Mouse (Mus musculus) layer of hippocampus, adult 2 months (tissue): ENCODE results near the gene Cuedc2. TPM values are rescaled to one million over a fixed set of nuclear protein-coding genes. Genes with fewer than 3 reads are reported as not detected.

ENCODE experiments used
- DNase-seq, 2 experiments: peaks; one replicate each; pipeline ENCODE4 v3.0.0; 2022; ENCODE audit warnings: low spot score in 2 of 2
- H3K27ac ChIP-seq: fragments of 200-600 bp; 2 replicates; pipeline ENCODE4 v1.8.1; 2022
- H3K4me3 ChIP-seq: fragments of 200-600 bp; 2 replicates; pipeline ENCODE4 v1.8.1; 2022; ENCODE audit warnings: mild to moderate bottlenecking
- CTCF ChIP-seq: fragments of 200-600 bp; conservative IDR thresholded peaks from 2 replicates; pipeline ENCODE4 v1.8.1; 2022; ENCODE audit warnings: antibody characterized with exemption, mild to moderate bottlenecking, moderate library complexity
- total RNA-seq, 2 experiments: library from RNA; stranded (reverse); gene quantifications; 2 replicates each; pipeline ENCODE4 v1.2.3; 2021

The Cuedc2 gene
- total RNA-seq, 2 experiments from 2014 or later, result 171 to 178 TPM

- no peak for TF ChIP-seq CTCF
- H3K4me3 ChIP-seq, result no peak overlapping the region
- no peak overlapping the region for H3K27ac ChIP-seq
- DNase-seq, result peak in 1 of 2 experiments; percentile 9
Observed at GRCm38 (mm10) chr19:46314872-46315742, 23.4 kb downstream of the Cuedc2 start.

- no peak overlapping the region for H3K27ac ChIP-seq
- no peak for DNase-seq
- H3K4me3 ChIP-seq, result no peak overlapping the region
- TF ChIP-seq CTCF, result no peak
Observed at GRCm38 (mm10) chr19:46314151-46314601, 24.3 kb downstream of the Cuedc2 start.

- no peak for TF ChIP-seq CTCF
- DNase-seq, result no peak
- H3K27ac ChIP-seq, result no peak overlapping the region
- no peak overlapping the region for H3K4me3 ChIP-seq
Observed at GRCm38 (mm10) chr19:46313591-46313990, 24.9 kb downstream of the Cuedc2 start.

DNA sequence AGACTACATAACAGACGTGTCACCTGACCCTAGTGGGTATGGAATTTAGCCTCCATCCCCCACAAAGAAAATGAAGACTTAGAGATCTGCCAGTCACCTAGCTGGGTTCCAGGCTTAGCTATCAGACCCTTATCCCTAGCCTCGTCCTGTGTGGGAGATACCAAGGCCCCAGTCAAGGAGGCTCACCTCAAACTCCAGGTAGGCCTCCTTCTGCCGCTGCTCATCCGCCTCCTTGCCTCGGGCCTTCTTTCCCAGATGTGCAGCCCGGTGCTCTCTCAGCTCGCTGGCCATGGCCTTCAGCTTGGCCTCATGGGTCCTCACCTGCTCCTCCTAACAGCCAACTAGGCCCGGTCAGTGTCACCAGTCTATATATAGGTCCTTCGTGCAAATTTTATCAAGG is 25.4 kb downstream of the Cuedc2 start:
- H3K27ac ChIP-seq, result no peak overlapping the region
- DNase-seq, result no peak
- TF ChIP-seq CTCF, result no peak
- no peak overlapping the region for H3K4me3 ChIP-seq

DNA sequence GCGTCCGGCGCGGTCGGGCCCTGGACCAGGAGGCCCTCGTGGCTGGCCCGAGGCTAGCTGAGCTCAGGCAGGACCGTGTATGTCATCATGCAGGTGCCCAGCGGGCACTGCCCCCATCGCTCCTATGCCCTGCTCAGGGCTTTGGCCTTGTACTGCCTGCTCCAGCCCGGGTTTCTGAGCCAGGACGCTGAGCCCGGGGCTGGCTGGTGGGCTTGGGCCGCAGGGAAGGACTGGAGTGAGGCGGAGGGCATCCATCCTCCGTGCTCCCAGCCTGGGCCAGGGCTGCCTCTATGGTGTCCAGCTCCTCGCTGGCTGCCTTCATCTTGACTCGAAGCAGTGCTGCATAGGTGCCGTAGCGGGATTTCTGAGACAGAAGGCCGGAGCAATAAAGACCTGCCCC is 25.9 kb downstream of the Cuedc2 start:
- no peak for TF ChIP-seq CTCF
- DNase-seq, result no peak
- H3K4me3 ChIP-seq, result no peak overlapping the region
- no peak overlapping the region for H3K27ac ChIP-seq

DNA sequence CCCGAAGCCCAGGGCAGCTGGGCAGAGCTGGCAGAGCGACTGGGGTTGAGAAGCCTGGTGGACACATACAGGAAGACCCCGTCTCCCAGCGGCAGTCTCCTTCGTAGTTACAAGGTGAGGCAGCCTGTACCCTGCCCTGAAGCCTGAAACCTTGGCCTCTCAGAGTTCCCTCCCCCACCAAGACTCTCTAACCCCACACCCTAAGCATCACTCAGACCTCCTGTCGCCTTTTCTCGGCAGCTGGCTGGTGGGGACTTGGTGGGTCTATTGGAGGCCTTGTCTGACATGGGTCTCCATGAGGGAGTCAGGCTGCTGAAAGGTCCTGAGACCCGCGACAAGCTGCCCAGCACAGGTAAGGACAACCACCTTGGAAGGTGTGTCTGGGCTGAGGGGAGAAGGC is 27.2 kb downstream of the Cuedc2 start:
- Histone ChIP-seq H3K27ac (no peak overlapping the region), H3K4me3 (no peak overlapping the region)
- peak in 1 of 2 experiments; percentile 7 for DNase-seq
- no peak for TF ChIP-seq CTCF

- TF ChIP-seq CTCF, result no peak
- Histone ChIP-seq H3K4me3 (no peak overlapping the region), H3K27ac (no peak overlapping the region)
- no peak for DNase-seq
Observed at GRCm38 (mm10) chr19:46310312-46310865, 28.1 kb downstream of the Cuedc2 start.

- TF ChIP-seq CTCF, result no peak
- H3K27ac ChIP-seq, result no peak overlapping the region
- no peak overlapping the region for H3K4me3 ChIP-seq
- DNase-seq, result peak in 1 of 2 experiments; percentile 9
Observed at GRCm38 (mm10) chr19:46309651-46310305, 28.7 kb downstream of the Cuedc2 start.

DNA sequence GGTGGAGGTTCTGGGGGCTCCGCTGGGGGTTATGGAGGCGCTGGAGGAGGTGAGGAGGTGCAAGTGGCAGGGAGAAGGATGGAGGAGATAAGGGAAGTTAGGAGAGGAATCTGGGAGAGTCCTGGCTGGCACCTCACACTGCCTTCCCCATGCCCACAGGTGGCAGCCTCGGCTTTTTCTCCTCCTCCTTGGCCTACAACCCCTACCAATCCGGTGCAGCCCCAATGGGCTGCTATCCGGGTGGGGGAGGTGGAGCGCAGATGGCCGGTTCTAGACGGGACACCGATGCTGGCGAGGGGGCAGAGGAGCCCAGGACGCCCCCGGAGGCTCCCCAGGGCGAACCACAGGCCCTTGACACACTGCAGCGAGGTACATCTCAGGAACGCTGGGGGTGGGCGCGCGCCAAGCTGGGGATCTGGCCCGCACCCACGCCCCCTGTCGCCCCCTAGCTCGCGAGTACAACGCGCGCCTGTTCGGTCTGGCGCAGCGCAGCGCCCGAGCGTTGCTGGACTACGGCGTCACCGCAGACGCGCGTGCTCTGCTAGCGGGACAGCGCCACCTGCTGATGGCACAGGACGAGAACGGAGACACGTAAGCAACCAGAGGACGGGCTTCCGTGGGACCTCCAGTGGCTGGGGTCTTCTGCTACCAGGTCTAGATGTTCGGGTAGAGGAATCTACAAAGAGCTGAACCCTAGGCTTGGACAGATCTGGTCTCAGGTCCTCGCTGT is 29.6 kb downstream of the Cuedc2 start:
- H3K4me3 ChIP-seq, result peak overlapping the region; percentile 64
- peak; percentile 98 for TF ChIP-seq CTCF
- peak; percentile 79 to 87 for DNase-seq
- H3K27ac ChIP-seq, result peak overlapping the region; percentile 86

- DNase-seq, result peak in 1 of 2 experiments; percentile 9
- no peak overlapping the region for H3K27ac ChIP-seq
- TF ChIP-seq CTCF, result no peak
- H3K4me3 ChIP-seq, result peak overlapping the region; percentile 64; the same call in 1 of the 2 replicates
Observed at GRCm38 (mm10) chr19:46308303-46308702, 30.2 kb downstream of the Cuedc2 start.

DNA sequence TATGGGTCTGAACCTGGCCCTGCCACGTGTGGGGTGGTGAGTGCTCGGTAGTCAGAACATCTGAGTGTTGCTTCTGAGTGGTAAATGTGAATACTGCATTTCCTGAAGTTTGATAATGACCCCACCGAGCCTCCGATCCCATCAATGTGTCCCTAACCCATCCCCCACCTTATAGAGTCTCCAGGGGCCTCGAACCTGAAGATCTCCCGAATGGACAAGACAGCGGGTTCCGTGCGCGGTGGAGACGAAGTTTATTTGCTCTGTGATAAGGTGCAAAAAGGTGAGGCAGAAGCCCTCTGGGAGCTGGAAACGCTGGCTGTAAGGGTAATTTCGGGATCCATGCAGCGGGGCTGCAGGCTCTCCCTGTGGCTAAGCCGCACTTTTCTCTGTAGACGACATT is 30.7 kb downstream of the Cuedc2 start:
- DNase-seq, result peak in 1 of 2 experiments; percentile 9
- no peak for TF ChIP-seq CTCF
- Histone ChIP-seq H3K4me3 (no peak overlapping the region), H3K27ac (no peak overlapping the region)

DNA sequence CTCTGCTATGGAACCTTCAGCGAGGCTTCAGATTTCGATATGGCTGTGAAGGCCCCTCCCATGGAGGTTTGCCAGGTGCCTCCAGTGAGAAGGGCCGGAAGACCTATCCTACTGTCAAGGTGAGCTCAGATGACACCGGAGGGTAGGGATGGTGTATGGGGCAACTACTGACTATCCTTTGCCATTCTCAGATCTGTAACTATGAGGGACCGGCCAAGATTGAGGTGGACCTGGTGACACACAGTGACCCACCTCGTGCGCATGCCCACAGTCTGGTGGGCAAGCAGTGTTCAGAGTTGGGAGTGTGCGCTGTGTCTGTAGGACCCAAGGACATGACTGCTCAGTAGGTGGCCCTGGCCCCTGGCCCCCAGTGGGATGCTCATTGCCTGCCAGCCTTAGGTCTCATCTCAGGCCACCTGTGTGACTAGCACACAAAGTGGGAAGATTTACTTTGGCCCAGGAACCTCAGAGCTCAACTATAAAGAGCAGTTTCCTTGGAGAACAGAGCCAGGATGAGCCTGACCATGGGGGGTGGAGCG is 31.7 kb downstream of the Cuedc2 start:
- no peak for TF ChIP-seq CTCF
- no peak overlapping the region for H3K4me3 ChIP-seq
- peak in 1 of 2 experiments; percentile 8 for DNase-seq
- H3K27ac ChIP-seq, result no peak overlapping the region
